20 mouse cellular contexts compared by ENCODE assay signal in the genomic region with DNA sequence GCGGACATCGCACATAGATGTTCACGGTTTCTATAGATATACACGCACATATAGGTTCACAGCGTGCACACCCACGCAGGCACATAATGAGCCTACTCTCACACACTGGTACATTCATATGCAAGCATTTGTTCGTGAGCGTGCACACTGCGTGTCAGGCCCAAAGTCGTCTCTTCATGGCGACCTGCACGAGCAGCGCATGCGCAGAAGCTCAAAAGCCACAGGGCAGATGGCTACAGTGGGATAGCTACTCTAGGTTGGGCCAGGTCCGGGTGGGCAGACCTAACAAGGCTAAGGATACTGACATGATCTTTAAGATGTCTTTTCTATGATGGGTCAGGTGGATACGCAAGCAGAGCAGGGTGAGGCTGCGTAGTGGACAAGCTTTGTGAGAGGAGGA.
DNase-seq lines count a peak whose midpoint lies in the region; ATAC-seq and TF ChIP-seq lines count a peak whose summit lies in the region.
"Had no signal": no experiment of that assay in that cellular context is flagged by ENCODE, and none has a peak within 500 bp of the region (broad histone marks: within the 10 kb centered on the region; RNA-seq: fewer than 3 reads in every experiment).

No protein-coding gene starts in this region.

- 94% methylated on average over 17 of the region's 17 CpGs for WGBS in midbrain, embryonic 10.5 days
- WGBS in midbrain, embryonic 14.5 days, result 93% methylated on average over 17 of the region's 17 CpGs

- no peak overlapping the region for H3K4me2 ChIP-seq in midbrain, embryonic 14.5 days (ENCODE audit: low read length)
- H3K4me2 ChIP-seq: embryonic facial prominence, embryonic 12.5 days; heart, embryonic 15.5 days had no signal

- no peak for DNase-seq in gastrocnemius, adult 2 months
- no peak for DNase-seq in gastrocnemius, adult 18-20 months (ENCODE audit: low spot score)
- DNase-seq in midbrain, embryonic 10.5 days (ENCODE audit: low spot score), result no peak
- no peak for DNase-seq in midbrain, embryonic 14.5 days
- DNase-seq in ZHBTc4 (ENCODE audit: low read depth, low spot score), result peak; percentile 75
- DNase-seq in kidney, postnatal 10 days, result no peak
- DNase-seq in left cerebral cortex, postnatal 14 days (ENCODE audit: low spot score in 2 of 2), result no peak
- DNase-seq: adrenal gland, postnatal 10 days; cerebellum, adult 11-12 months; cerebellum, adult 9-11 months; embryo, embryonic 11 days; forebrain, postnatal 0 days; gastrocnemius, postnatal 36 days; heart, adult 11 months; heart, postnatal 14 days; kidney, adult 11 months had no signal

- H3K27me3 ChIP-seq in midbrain, embryonic 10.5 days (ENCODE audit: low read depth, poor library complexity, severe bottlenecking), result peaks cover 55% of the 10 kb centered on the region
- H3K27me3 ChIP-seq in midbrain, embryonic 14.5 days (ENCODE audit: control insufficient read depth, insufficient read depth, low read length), result no peaks in the 10 kb centered on the region
- H3K27me3 ChIP-seq: embryonic facial prominence, embryonic 12.5 days; heart, embryonic 15.5 days had no signal

- no peaks in the 10 kb centered on the region for H3K9me3 ChIP-seq in midbrain, embryonic 10.5 days (replicated peaks)
- H3K9me3 ChIP-seq in midbrain, embryonic 14.5 days (ENCODE audit: control insufficient read depth, low read length), result no peaks in the 10 kb centered on the region
- H3K9me3 ChIP-seq: embryonic facial prominence, embryonic 12.5 days; forebrain, embryonic 12.5 days; heart, embryonic 15.5 days had no signal

- peak overlapping the region; percentile 91; the same call in 1 of the 2 replicates for H3K27ac ChIP-seq in gastrocnemius, adult 2 months
- H3K27ac ChIP-seq in midbrain, embryonic 10.5 days (replicated peaks), result peak overlapping the region; percentile 80; the same call in 1 of the 2 replicates
- no peak overlapping the region for H3K27ac ChIP-seq in midbrain, embryonic 14.5 days (replicated peaks; ENCODE audit: low read depth, low read length)
- H3K27ac ChIP-seq: embryonic facial prominence, embryonic 12.5 days had no signal

- intact Hi-C loops in gastrocnemius, adult 2 months (cut with DNase I), result loop anchor here (5.0 kb wide), 1 partner anchor 61 kb away; no protein-coding TSS in a partner anchor
- intact Hi-C loops in left cerebral cortex, postnatal 14 days (cut with DNase I), result no loop called here

- no peaks in the 10 kb centered on the region for H3K36me3 ChIP-seq in midbrain, embryonic 10.5 days
- H3K36me3 ChIP-seq in midbrain, embryonic 14.5 days (ENCODE audit: control insufficient read depth, insufficient read depth, low read length), result no peaks in the 10 kb centered on the region
- H3K36me3 ChIP-seq: embryonic facial prominence, embryonic 12.5 days; forebrain, embryonic 12.5 days; heart, embryonic 15.5 days had no signal

- ATAC-seq in midbrain, embryonic 14.5 days (ENCODE audit: low FRiP score, low TSS enrichment), result no peak
- ATAC-seq: forebrain, postnatal 0 days; hindbrain, postnatal 0 days had no signal

- H3K4me1 ChIP-seq in midbrain, embryonic 10.5 days, result peaks cover 55% of the 10 kb centered on the region
- H3K4me1 ChIP-seq in midbrain, embryonic 14.5 days (ENCODE audit: control insufficient read depth, insufficient read depth, low read length), result peaks cover 23% of the 10 kb centered on the region

- TF ChIP-seq CTCF in gastrocnemius, adult 2 months (IDR thresholded peaks at IDR 0.05), result no peak

- no peak overlapping the region for H3K9ac ChIP-seq in midbrain, embryonic 14.5 days (replicated peaks; ENCODE audit: low read length)
- H3K9ac ChIP-seq: embryonic facial prominence, embryonic 12.5 days; forebrain, embryonic 12.5 days; heart, embryonic 15.5 days had no signal

- H3K4me3 ChIP-seq in gastrocnemius, adult 2 months, result no peak overlapping the region
- H3K4me3 ChIP-seq in midbrain, embryonic 10.5 days, result no peak overlapping the region
- H3K4me3 ChIP-seq in midbrain, embryonic 14.5 days (replicated peaks; ENCODE audit: low read depth, low read length), result no peak overlapping the region
- H3K4me3 ChIP-seq: embryonic facial prominence, embryonic 12.5 days; forebrain, embryonic 12.5 days; heart, embryonic 15.5 days had no signal
